In genomic region chr10:42952046-42952420, GRCm38 (mm10) we compare ENCODE assay signal across 11 mouse cellular contexts.
A peak's percentile ranks its signal among the peaks of the same experiment; 100 is the strongest.
DNase-seq lines count a peak whose midpoint lies in the region; ATAC-seq and TF ChIP-seq lines count a peak whose summit lies in the region.
"Had no signal": no experiment of that assay in that cellular context is flagged by ENCODE, and none has a peak within 500 bp of the region (broad histone marks: within the 10 kb centered on the region; RNA-seq: fewer than 3 reads in every experiment).

No protein-coding gene starts in this region.

- 0 out of 2 replicates have a peak, but pooled peaks cover 3% of the 10 kb centered on the region for H3K9me3 ChIP-seq in heart, embryonic 12.5 days (replicated peaks)

- TF ChIP-seq CTCF in kidney, adult 2 months (conservative IDR thresholded peaks at IDR 0.05; ENCODE audit: insufficient read depth, insufficient read length, low read depth, low read length), result no peak

- no peaks in the 10 kb centered on the region for H3K36me3 ChIP-seq in heart, embryonic 12.5 days
- no peaks in the 10 kb centered on the region for H3K36me3 ChIP-seq in kidney, adult 2 months (ENCODE audit: control insufficient read depth, insufficient read depth, low read length)

- H3K4me3 ChIP-seq in heart, embryonic 12.5 days, result no peak overlapping the region
- no peak overlapping the region for H3K4me3 ChIP-seq in kidney, adult 2 months (ENCODE audit: insufficient read depth, low read depth, low read length)

- H3K4me2 ChIP-seq in heart, embryonic 12.5 days, result peak overlapping the region; percentile 3; the same call in 1 of the 2 replicates

- no peak for DNase-seq in heart, postnatal 25 days (ENCODE audit: low spot score)
- DNase-seq in ovary, adult 18-20 months (ENCODE audit: low spot score), result peak; percentile 63
- DNase-seq in ovary, postnatal 10 days (ENCODE audit: low spot score), result no peak
- DNase-seq in kidney, adult 2 months, result peak; percentile 72
- DNase-seq in mesoderm, embryonic 11.5 days (ENCODE audit: low read depth, low spot score), result peak; percentile 31
- no peak for DNase-seq in cerebellum, adult 8-10 months
- DNase-seq: right cerebral cortex, postnatal 14 days; thymus, postnatal 4 days had no signal

- TF ChIP-seq POLR2A in kidney, adult 2 months (IDR thresholded peaks at IDR 0.05; ENCODE audit: low read depth, low read length), result no peak

- no peak overlapping the region for H3K9ac ChIP-seq in heart, embryonic 12.5 days
- H3K9ac ChIP-seq: liver, embryonic 14.5 days had no signal

- H3K27me3 ChIP-seq in heart, embryonic 12.5 days (replicated peaks), result peaks cover 9% of the 10 kb centered on the region
- no peaks in the 10 kb centered on the region for H3K27me3 ChIP-seq in kidney, adult 2 months (replicated peaks; ENCODE audit: control insufficient read depth, insufficient read depth, low read length)

- H3K4me1 ChIP-seq in heart, embryonic 12.5 days (replicated peaks), result peaks cover 35% of the 10 kb centered on the region
- H3K4me1 ChIP-seq in kidney, adult 2 months (ENCODE audit: control insufficient read depth, insufficient read depth, low read length), result 0 out of 2 replicates have a peak, but pooled peaks cover 3% of the 10 kb centered on the region

- peak; percentile 44; the same call in 1 of the 2 replicates for ATAC-seq in heart, embryonic 12.5 days (ENCODE audit: insufficient number of reproducible peaks, low FRiP score)
- no peak for ATAC-seq in megakaryocyte-erythroid progenitor cell, adult 5-6 weeks (replicated peaks; ENCODE audit: low FRiP score, low TSS enrichment, poor library complexity, severe bottlenecking)

- intact Hi-C loops in heart, postnatal 25 days (cut with DNase I), result no loop called here

- 26% methylated on average over 9 of the region's 9 CpGs for WGBS in heart, embryonic 12.5 days
- WGBS in kidney, adult 2 months, result 39% methylated on average over 9 of the region's 9 CpGs

- no peak overlapping the region for H3K27ac ChIP-seq in heart, embryonic 12.5 days (ENCODE audit: poor library complexity, severe bottlenecking)
- no peak overlapping the region for H3K27ac ChIP-seq in kidney, adult 2 months (ENCODE audit: insufficient read depth, low read depth, low read length)
- H3K27ac ChIP-seq: liver, embryonic 14.5 days had no signal

Comparison
In these comparisons a context has a peak if more than half of its experiments do, and no peak if none do; other contexts are left out.
1. DNase-seq: peak in ovary, adult 18-20 months (single experiment), kidney, adult 2 months (single experiment) and mesoderm, embryonic 11.5 days (single experiment); none in heart, postnatal 25 days (single experiment), ovary, postnatal 10 days (single experiment) and cerebellum, adult 8-10 months (single experiment).